Mouse (Mus musculus) G1E (cell line): Measurements from ENCODE around the gene Dstn. TPM values are rescaled to one million over a fixed set of nuclear protein-coding genes. Genes with fewer than 3 reads are reported as not detected.

ENCODE experiments used
- ATAC-seq: 2 replicates; pipeline ENCODE4 v1.8.0; 2016; ENCODE audit warnings: mild to moderate bottlenecking; ENCODE audit not compliant: insufficient number of reproducible peaks, poor library complexity, low FRiP score, severe bottlenecking; ENCODE audit errors: extremely low read depth
- DNase-seq: peaks from one replicate; pipeline ENCODE4 v3.0.0; 2012; ENCODE audit warnings: low spot score
- H3K27me3 ChIP-seq: 2 replicates; pipeline ENCODE4 v1.6.1; 2012; ENCODE audit warnings: mild to moderate bottlenecking, low read length, inconsistent platforms; ENCODE audit not compliant: insufficient read depth
- H3K36me3 ChIP-seq: replicated peaks from 2 replicates; pipeline ENCODE3; 2012; ENCODE audit warnings: mild to moderate bottlenecking, inconsistent platforms
- H3K4me1 ChIP-seq: 2 replicates; pipeline ENCODE4 v1.6.1; 2012; ENCODE audit warnings: low read depth, low read length, inconsistent platforms, mixed read lengths; ENCODE audit not compliant: insufficient read depth
- H3K4me3 ChIP-seq: 2 replicates; pipeline ENCODE4 v1.5.1; 2012; ENCODE audit warnings: low read depth, mild to moderate bottlenecking, inconsistent platforms, low read length, moderate library complexity, mixed read lengths
- H3K9me3 ChIP-seq: replicated peaks from 2 replicates; pipeline ENCODE4 v1.6.1; 2012; ENCODE audit warnings: inconsistent platforms
- CTCF ChIP-seq: IDR thresholded peaks from 2 replicates; pipeline ENCODE4 v1.5.1; 2012; ENCODE audit warnings: low read depth, low read length, inconsistent platforms, mixed read lengths
- GATA1 ChIP-seq: IDR thresholded peaks from 2 replicates; pipeline ENCODE4 v1.6.1; 2012; ENCODE audit warnings: borderline replicate concordance, low read length, inconsistent platforms, mixed read lengths
- GATA2 ChIP-seq: IDR thresholded peaks from 2 replicates; pipeline ENCODE4 v1.6.1; 2012; ENCODE audit warnings: low read depth, low read length, inconsistent platforms, borderline replicate concordance
- POLR2AphosphoS5 ChIP-seq: IDR thresholded peaks from 2 replicates; pipeline ENCODE4 v1.6.1; 2012; ENCODE audit warnings: low read depth, low read length, inconsistent platforms; ENCODE audit not compliant: insufficient replicate concordance
- TAL1 ChIP-seq: conservative IDR thresholded peaks from 2 replicates; pipeline ENCODE4 v1.6.1; 2012; ENCODE audit warnings: low read depth, low read length, inconsistent platforms, mixed read lengths
- polyA plus RNA-seq: library from polyadenylated mRNA; stranded (reverse); fragments of >175 nt; gene quantifications from 2 replicates; pipeline ENCODE4 v1.2.3, GENCODE M21; 2012
- total RNA-seq, 2 experiments: library from RNA; stranded (forward) in 1 of 2; stranded (reverse) in 1 of 2; fragments of 200-1000 nt in 1 of 2; fragments of >200 nt in 1 of 2; fragmentation: Nextera tagmentation in 1 of 2; gene quantifications; 2 replicates each; pipeline ENCODE4 v1.2.3; 2014 to 2017

Dstn gene
- total and polyA plus RNA-seq, 3 experiments, result 7.8 to 94.2 (median 59.6) TPM

DNA sequence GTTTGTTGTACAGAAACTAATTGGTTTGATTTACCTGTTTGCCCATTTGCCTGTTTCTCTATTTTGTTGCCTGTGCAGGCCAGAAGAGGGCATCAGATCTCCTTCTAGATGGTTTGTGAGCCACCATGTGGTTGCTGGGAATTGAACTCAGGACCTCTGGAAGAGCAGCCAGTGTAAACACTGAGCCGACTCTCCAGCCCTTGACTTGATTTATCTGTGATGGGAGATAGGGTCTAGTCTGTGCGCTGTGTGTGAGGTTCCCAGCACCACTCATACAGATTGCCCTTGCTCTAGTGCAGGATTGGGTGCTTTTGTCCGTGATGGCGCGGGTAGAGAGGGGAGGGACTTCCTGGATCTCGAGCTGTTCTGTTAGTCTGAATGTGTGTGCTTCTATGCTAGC is 10.7 kb downstream of the Dstn start:
- no peak for DNase-seq
- Histone ChIP-seq H3K27me3 (no peaks in the 10 kb centered on the region), H3K4me3 (no peak overlapping the region), H3K4me1 (no peaks in the 10 kb centered on the region), H3K9me3 (no peaks in the 10 kb centered on the region), H3K36me3 (peaks cover 2% of the 10 kb centered on the region)
- no peak for TF ChIP-seq GATA2
- no peak for ATAC-seq

DNA sequence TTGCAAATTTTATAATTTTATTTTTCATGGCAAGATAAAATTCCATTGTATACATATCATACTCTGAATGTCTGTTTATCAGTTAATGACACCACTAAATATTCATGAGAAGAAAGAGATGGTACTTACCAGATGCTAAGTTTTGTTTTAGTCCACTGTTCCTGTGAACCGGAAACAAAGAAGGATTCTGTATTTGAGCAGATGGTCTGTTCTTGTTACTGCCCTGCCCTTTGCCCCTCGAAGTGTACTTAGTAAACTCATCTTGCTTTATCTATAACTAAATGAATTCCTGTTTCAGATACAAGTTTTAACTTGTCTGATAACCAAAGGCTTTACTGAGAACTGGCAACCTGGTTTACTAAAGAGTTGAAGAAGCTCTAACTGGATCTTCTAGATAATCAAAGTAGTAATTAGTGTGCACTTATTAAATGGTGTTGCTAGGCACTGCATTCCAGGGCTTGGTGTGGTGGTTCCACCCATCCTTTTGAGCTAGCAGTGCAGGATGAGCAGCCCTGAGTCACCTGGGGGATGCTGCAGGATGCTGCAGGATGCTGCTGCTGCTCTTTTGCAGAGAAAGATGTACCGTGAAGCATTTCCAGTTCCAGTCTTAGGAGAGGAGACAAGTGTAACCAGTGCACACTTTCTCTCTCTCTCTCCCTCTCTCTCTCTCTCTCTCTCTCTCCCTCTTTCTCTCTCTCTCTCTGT is 14.6 kb downstream of the Dstn start:
- Histone ChIP-seq H3K9me3 (no peaks in the 10 kb centered on the region), H3K27me3 (no peaks in the 10 kb centered on the region), H3K4me3 (no peak overlapping the region), H3K36me3 (no peaks in the 10 kb centered on the region), H3K4me1 (no peaks in the 10 kb centered on the region)
- ATAC-seq (no peak), DNase-seq (no peak)
- no peak for TF ChIP-seq GATA2
- no peak for TF ChIP-seq POLR2AphosphoS5
- no peak for TF ChIP-seq TAL1
- no peak for TF ChIP-seq GATA1
- no peak for TF ChIP-seq CTCF

GRCm38 (mm10) chr2:143932340-143932873 is 17.3 kb downstream of the Dstn start:
- no peak overlapping the region for H3K4me3 ChIP-seq
- H3K9me3 ChIP-seq, result no peaks in the 10 kb centered on the region
- no peak for TF ChIP-seq CTCF
- TF ChIP-seq GATA2, result no peak
- no peak for TF ChIP-seq POLR2AphosphoS5
- TF ChIP-seq GATA1, result no peak
- no peak for TF ChIP-seq TAL1
- DNase-seq (no peak), ATAC-seq (no peak)
- no peaks in the 10 kb centered on the region for H3K4me1 ChIP-seq
- H3K36me3 ChIP-seq, result no peaks in the 10 kb centered on the region
- H3K27me3 ChIP-seq, result no peaks in the 10 kb centered on the region

DNA sequence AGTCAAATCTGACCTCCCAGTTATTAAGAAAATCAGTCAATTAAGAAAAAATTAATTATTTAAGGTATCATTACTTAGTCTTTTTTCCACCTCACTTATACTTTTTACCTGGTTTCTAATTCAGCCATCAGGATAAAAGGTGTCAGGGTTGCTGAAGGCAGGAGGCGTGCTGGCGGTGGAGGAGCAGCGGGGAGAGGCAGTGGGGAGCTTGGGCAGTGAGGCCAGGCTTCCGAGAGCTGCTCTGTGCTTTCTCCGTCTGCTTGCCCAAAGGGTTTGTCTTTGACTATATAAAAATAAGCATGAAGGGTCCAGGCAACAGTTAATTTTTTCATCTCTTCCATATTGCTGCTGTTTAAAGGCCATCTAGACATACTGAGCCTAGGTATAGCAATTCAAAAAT is 18.4 kb downstream of the Dstn start:
- DNase-seq (no peak), ATAC-seq (no peak)
- Histone ChIP-seq H3K4me1 (no peaks in the 10 kb centered on the region), H3K9me3 (no peaks in the 10 kb centered on the region), H3K36me3 (peaks cover 2% of the 10 kb centered on the region), H3K27me3 (no peaks in the 10 kb centered on the region), H3K4me3 (no peak overlapping the region)
- TF ChIP-seq POLR2AphosphoS5, result no peak
- TF ChIP-seq GATA2, result no peak
- TF ChIP-seq TAL1, result no peak
- TF ChIP-seq GATA1, result no peak
- TF ChIP-seq CTCF, result no peak

DNA sequence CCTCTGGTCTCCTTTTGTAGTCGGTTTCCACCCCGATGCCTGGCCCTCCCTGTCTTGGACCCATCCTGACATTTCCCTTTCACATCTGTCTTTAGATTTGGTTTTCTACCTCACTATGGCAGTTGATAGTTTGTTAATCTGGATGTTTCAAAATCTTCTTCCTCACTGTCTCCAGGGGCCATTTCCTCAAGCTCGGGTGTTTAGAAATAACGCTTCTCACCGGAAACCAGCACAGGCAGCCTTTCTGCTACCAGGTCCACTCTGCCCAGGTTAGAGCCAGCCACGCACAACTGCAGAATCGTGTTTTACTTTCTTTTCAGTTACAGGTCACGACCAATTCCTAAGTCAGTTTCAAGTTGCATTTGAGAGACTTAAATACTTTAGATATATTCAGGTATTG is 19.3 kb downstream of the Dstn start:
- H3K4me1 ChIP-seq, result no peaks in the 10 kb centered on the region
- no peak for TF ChIP-seq GATA2
- no peak for TF ChIP-seq POLR2AphosphoS5
- TF ChIP-seq GATA1, result no peak
- TF ChIP-seq CTCF, result no peak
- no peak for TF ChIP-seq TAL1

GRCm38 (mm10) chr2:143937861-143938260 is 22.7 kb downstream of the Dstn start:
- H3K27me3 ChIP-seq, result no peaks in the 10 kb centered on the region
- TF ChIP-seq CTCF, result no peak
- H3K4me1 ChIP-seq, result no peaks in the 10 kb centered on the region
- peaks cover 33% of the 10 kb centered on the region for H3K36me3 ChIP-seq
- DNase-seq (no peak), ATAC-seq (no peak)
- H3K9me3 ChIP-seq, result no peaks in the 10 kb centered on the region
- no peak overlapping the region for H3K4me3 ChIP-seq

More for the DNA sequence above, 19.3 kb downstream of the Dstn start:
- Histone ChIP-seq H3K36me3 (peaks cover 9% of the 10 kb centered on the region), H3K9me3 (no peaks in the 10 kb centered on the region), H3K4me3 (no peak overlapping the region), H3K27me3 (no peaks in the 10 kb centered on the region)
- DNase-seq (no peak), ATAC-seq (no peak)

- H3K4me3 ChIP-seq, result no peak overlapping the region
- no peaks in the 10 kb centered on the region for H3K27me3 ChIP-seq
- peaks cover 56% of the 10 kb centered on the region for H3K36me3 ChIP-seq
- no peaks in the 10 kb centered on the region for H3K9me3 ChIP-seq
- DNase-seq (no peak), ATAC-seq (no peak)
- no peak for TF ChIP-seq POLR2AphosphoS5
- no peak for TF ChIP-seq GATA1
- TF ChIP-seq CTCF, result no peak
- TF ChIP-seq GATA2, result no peak
- TF ChIP-seq TAL1, result no peak
- H3K4me1 ChIP-seq, result no peaks in the 10 kb centered on the region
These were observed 25.3 kb downstream of the Dstn start for GRCm38 (mm10) chr2:143940406-143940805.
